Mouse (Mus musculus): Measurements from ENCODE around the gene Alox12b.

Alox12b gene

DNA sequence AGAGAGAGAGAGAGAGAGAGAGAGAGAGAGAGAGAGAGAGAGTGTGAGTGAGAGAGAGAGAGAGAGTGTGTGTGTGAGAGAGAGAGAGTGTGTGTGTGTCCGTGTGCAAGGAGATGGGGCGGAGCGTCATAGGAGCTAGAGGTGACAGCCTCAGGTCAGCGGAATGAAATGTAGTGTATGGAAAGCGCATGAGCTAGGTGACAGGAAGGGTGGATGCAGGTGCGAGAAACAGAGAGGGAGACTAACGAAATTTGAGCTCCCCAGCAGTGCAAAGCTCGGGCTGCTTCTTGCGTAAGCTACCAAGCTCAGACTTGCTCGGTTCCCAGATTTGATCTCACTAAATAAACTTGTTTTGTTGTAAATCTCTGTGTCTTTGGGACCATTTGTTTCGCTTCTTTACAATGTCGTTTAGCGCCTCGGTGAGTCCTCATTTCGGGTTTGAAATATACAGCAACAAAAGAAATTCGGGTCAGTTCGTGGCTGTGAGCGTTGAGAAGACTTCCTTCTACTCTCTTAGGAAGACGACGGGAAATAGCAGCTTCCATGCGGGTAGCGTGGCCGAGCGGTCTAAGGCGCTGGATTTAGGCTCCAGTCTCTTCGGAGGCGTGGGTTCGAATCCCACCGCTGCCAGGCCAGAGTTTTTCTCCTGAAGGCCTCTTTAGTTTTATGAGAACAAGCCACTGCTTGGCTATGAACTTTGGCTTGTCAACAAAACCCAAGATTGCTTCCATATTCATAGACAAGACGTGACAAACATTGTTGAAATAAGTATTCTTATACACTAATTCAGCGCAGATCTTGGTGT lies 32.9 kb upstream of the Alox12b start:
- DNase-seq, result peak; percentile 92

DNA sequence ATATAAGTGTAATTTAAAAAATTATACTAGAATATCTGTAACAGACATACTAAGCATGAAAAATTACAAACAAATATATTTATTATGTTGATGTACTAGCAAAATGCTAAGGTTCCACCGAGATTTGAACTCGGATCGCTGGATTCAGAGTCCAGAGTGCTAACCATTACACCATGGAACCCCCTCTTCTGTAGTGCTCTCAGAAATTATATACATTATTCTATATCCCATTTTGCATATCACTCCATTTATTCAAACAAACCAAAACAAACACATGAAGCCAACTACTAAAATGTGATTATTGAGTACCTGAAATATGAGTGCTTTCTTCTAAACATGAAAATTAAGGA lies 32.3 kb upstream of the Alox12b start:
- DNase-seq, result peak; percentile 76

DNA sequence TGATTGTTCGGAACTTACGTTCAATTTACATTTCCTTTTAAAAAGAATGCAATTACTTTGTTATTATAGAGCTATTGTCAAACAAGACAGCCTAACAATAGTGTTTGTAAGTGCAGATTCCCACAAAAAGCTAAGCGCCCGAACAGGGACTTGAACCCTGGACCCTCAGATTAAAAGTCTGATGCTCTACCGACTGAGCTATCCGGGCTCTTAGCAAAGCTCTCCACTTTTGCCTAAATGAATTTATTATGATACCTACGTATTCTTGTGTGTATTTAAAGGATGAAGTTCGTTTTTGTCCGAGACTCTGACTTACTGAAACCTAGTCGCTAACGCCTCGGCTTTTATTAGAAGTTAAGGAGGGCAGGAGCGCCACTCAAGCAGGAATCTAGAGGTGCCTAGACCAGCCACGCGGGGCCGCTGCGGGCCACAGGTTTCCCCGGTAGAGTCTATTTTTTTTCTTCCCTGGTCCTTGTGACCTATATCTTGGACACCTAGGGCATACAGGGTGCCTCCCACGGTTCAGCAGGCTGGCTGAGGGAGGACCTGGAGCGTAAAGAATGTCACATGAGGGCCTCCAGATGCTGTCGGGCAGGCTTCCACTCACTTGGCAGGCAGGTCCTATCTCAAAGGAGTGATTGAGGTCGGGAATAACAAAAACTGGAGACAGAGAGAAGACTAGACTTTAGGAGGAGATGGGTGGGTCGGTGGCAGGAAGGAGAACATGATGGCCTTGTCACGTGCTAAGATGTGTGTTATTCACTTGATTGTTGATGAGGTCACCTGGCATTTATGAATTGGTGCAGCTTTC lies 31.5 kb upstream of the Alox12b start:
- peak; percentile 85 for DNase-seq

- DNase-seq, result no peak
Observed at GRCm38 (mm10) chr11:69125852-69125918, 31.1 kb upstream of the Alox12b start, which contains the start of gene Aloxe3. Aloxe3 (plus strand) TSS chr11:69125896.

GRCm38 (mm10) chr11:69125919-69126705 lies 30.7 kb upstream of the Alox12b start:
- no peak for DNase-seq

DNA sequence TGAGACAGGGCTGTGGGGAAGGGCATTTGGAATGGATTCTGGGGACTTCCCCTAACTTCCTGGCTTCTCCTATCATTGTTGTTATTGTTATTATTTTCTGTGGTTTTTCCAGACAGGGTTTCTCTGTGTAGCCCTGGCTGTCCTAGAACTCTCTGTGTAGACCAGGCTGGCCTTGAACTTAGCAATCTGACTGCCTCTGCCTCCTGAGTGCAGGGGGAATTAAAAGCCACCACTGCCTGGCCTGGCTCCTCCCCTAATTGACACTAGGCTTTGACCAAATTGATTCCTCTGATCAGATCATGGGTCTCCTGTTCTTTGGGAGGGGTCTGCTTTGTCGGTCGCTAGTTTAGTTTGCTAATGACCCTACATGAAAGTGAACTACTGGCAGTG lies 30.1 kb upstream of the Alox12b start:
- DNase-seq, result no peak

GRCm38 (mm10) chr11:69128426-69129122 lies 28.2 kb upstream of the Alox12b start:
- DNase-seq, result no peak

GRCm38 (mm10) chr11:69133566-69133922 lies 23.2 kb upstream of the Alox12b start:
- no peak for DNase-seq

GRCm38 (mm10) chr11:69133923-69134621 lies 22.7 kb upstream of the Alox12b start:
- peak; percentile 65 for DNase-seq

- no peak for DNase-seq
Observed at GRCm38 (mm10) chr11:69134622-69134968, 22.2 kb upstream of the Alox12b start.

- no peak for DNase-seq
Observed at GRCm38 (mm10) chr11:69135361-69135760, 21.4 kb upstream of the Alox12b start.

- no peak for DNase-seq
Observed at GRCm38 (mm10) chr11:69147546-69147945, 9.2 kb upstream of the Alox12b start.

GRCm38 (mm10) chr11:69148451-69148960 lies 8.3 kb upstream of the Alox12b start:
- no peak for DNase-seq

DNA sequence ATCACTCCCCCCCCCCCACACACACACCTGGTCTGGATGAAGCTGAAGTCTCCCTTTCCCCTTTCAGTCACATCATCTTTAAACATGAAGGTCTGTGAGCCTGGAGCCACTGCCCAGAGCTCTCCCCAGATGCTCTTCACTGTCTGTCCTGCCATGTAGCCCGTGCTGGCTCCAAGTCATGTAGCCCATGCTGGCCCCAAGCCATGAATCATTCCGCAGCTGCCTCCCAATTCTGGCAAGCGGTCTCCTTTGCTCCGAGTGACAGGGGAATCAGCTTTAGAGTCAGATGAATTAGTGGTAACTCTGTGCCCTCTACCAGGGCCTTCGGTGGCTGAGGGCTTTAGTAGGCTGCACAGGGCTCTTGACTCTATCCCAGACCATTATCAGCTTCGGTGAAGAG lies 7.1 kb upstream of the Alox12b start:
- no peak for DNase-seq

DNA sequence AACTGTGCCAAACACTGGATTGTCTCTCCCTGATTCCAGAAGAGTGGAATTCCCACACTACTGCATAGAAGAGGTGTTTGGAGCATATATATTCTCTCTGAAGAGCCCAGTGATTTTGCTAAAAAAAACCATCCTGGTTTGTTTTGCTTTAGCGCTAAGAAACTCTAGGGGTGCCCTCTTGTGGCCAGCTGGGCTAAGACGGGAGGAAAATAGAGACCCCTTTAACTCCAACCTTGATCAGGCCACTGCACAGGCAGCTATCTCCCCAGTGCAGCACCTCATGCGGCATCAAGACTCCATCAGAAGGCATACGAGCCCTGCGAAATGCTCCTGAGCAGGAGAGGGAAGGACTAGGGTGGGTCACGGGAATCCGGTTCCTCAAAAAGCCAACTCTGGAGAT lies 6.3 kb upstream of the Alox12b start:
- DNase-seq, result peak; percentile 81

- DNase-seq, result no peak
Observed at GRCm38 (mm10) chr11:69151004-69151403, 5.8 kb upstream of the Alox12b start.

DNA sequence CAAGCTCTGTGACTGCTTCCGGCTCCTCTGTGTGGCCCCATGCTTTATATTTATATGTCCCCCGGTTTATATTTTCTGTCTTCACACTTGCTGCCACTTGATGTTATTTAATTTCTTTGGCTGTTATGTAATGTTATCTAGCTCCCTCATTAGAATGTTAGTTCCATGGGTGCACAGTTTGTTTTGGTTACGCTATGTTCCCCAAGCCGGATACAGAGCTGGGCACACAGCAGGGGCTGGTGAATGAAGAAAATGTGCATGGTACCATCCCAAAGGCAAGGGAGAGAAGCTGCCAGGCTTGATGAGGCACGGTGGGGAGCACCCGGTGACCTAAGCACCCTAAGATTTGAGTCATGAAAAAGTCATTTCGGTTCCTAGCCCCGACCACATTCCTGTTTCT lies 3.0 kb upstream of the Alox12b start:
- no peak for DNase-seq

GRCm38 (mm10) chr11:69155351-69155750 lies 1.4 kb upstream of the Alox12b start:
- DNase-seq, result no peak

DNA sequence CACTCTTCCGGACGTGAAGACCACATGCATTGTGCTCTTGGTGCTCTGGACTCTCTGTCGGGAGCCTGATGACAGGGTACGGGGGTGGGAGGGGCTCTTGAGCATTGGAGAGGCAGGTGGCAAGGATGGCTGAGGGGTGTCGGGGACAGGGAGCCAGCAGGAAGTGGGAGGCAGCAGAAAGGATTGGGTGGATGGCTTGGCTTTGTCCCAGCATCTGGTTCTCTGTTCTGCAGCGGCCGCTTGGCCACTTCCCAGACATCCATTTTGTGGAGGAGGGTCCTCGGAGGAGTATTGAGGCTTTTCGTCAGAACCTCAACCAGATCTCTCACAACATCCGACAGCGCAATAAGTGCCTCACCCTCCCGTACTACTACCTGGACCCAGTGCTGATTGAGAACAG lies 12.5 kb downstream of the Alox12b start:
- no peak for DNase-seq

- DNase-seq, result peak; percentile 70
Observed at GRCm38 (mm10) chr11:69171626-69172025, 14.8 kb downstream of the Alox12b start.

DNA sequence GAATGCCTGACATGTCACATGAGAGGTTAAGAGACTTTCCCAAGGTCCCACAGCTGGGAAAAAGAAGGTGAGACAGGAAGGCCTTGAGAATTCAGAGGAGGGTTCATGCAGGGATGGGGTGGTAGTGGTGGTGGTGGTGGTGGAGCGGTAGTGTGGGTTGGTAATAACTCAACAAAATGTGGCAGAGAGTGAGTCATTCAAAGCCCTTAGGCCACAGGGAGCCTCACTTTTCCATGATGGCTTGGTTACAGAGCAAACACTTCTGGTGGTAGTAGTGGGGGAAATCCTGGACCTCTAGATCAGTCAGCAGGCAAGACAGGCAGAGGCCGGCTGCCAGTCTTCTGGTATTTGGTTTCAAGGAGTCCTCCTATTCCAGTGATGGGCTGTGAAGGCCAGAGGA lies 15.8 kb downstream of the Alox12b start:
- DNase-seq, result no peak

- no peak for DNase-seq
Observed at GRCm38 (mm10) chr11:69174722-69175121, 17.9 kb downstream of the Alox12b start.

DNA sequence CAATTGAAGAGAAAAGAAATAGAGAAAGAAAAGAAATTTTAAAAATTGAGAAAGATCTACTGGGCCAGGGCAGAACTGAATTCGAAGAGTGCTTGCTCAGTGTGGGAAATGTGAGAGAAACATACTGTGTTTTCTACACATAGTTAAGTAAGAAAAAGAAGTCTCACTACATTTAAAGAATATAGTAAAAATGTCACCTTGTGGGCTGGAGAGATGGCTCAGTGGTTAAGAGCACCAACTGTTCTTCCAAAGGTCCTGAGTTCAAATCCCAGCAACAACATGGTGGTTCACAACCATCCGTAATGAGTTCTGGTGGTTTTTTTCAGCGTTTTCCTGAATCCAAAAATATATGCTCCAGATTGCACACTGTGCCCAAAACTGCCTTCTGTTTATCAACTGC lies 21.7 kb downstream of the Alox12b start:
- DNase-seq, result no peak
